Mouse (Mus musculus) heart, embryonic 11.5 days (tissue): ENCODE measurements around the gene Ubtf. TPM values are rescaled to one million over a fixed set of nuclear protein-coding genes. Genes with fewer than 3 reads are reported as not detected.

Source experiments
- ATAC-seq: fragments of 200-750 bp; cut with Nextera tagmentation; replicated peaks from 2 replicates; pipeline ENCODE4 v1.8.0; 2017; ENCODE audit warnings: moderate library complexity; ENCODE audit not compliant: insufficient number of reproducible peaks, low FRiP score, low TSS enrichment
- H3K27ac ChIP-seq: fragments of 300-500 bp; sonication (generic); 2 replicates; pipeline ENCODE4 v1.5.1; 2014; ENCODE audit warnings: mild to moderate bottlenecking, low read depth, low read length
- H3K27me3 ChIP-seq: fragments of 300-500 bp; sonication (generic); 2 replicates; pipeline ENCODE4 v1.6.1; 2014; ENCODE audit warnings: mild to moderate bottlenecking, low read length, mixed read lengths; ENCODE audit not compliant: control insufficient read depth, insufficient read depth
- H3K36me3 ChIP-seq: fragments of 300-500 bp; sonication (generic); 2 replicates; pipeline ENCODE4 v1.6.1; 2014; ENCODE audit warnings: mild to moderate bottlenecking, low read length, moderate library complexity, mixed read lengths; ENCODE audit not compliant: control insufficient read depth, insufficient read depth
- H3K4me1 ChIP-seq: fragments of 300-500 bp; sonication (generic); 2 replicates; pipeline ENCODE4 v1.6.1; 2014; ENCODE audit warnings: low read length; ENCODE audit not compliant: control insufficient read depth, insufficient read depth
- H3K4me2 ChIP-seq: fragments of 300-500 bp; sonication (generic); 2 replicates; pipeline ENCODE4 v1.6.1; 2014; ENCODE audit warnings: mild to moderate bottlenecking, moderate library complexity
- H3K4me3 ChIP-seq: fragments of 300-500 bp; sonication (generic); 2 replicates; pipeline ENCODE4 v1.5.1; 2014; ENCODE audit warnings: low read depth, low read length
- H3K9ac ChIP-seq: fragments of 300-500 bp; sonication (generic); 2 replicates; pipeline ENCODE4 v1.6.1; 2014; ENCODE audit warnings: mild to moderate bottlenecking, low read depth, low read length, moderate library complexity
- H3K9me3 ChIP-seq: fragments of 300-500 bp; sonication (generic); replicated peaks from 2 replicates; pipeline ENCODE4 v1.6.1; 2016; ENCODE audit warnings: low read length; ENCODE audit not compliant: control insufficient read depth
- WGBS: fragments of 180-500 bp; shearing (Covaris S2); extraction: QIAGEN DNeasy Blood & Tissue Kit; methylation state at CpG from one replicate; pipeline ENCODE4 v1.1.7; 2014; ENCODE audit not compliant: insufficient replicate concordance; 5-methylcytosine and 5-hydroxymethylcytosine counted together
- polyA plus RNA-seq: library from polyadenylated mRNA; unstranded; fragments of >200 nt; fragmentation: Nextera tagmentation; extraction: Ambion mirVana; gene quantifications from 2 replicates; pipeline ENCODE4 v1.2.1, GENCODE M21; 2014

Ubtf gene
- polyA plus RNA-seq, 1 experiment from 2014 or later, result 56.4 TPM

DNA sequence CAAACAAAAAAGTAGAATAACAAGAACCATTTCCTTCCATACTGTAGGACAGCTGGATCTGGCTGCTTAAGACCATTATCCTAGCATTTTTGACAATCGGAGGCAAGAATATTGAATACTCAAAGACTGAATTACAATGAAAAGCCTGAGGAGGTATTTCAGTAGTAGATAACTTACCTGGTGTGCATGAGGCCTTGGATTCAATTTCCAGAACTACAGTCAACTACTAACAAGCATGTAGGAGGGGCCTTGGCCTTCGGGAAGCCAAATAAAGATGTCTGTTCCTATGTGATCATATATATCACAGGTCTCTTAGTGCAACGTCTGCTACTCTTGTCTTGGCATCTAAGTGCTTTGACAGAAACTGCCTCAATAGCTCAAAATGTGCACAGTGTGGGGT lies 10.5 kb upstream of the Ubtf start:
- Histone ChIP-seq H3K27me3 (no peaks in the 10 kb centered on the region), H3K36me3 (no peaks in the 10 kb centered on the region), H3K27ac (no peak overlapping the region), H3K9ac (no peak overlapping the region), H3K4me3 (no peak overlapping the region), H3K4me2 (no peak overlapping the region), H3K4me1 (no peaks in the 10 kb centered on the region), H3K9me3 (no peaks in the 10 kb centered on the region)
- ATAC-seq, result no peak
- WGBS, result 79% methylated on average over 3 of the region's 3 CpGs

DNA sequence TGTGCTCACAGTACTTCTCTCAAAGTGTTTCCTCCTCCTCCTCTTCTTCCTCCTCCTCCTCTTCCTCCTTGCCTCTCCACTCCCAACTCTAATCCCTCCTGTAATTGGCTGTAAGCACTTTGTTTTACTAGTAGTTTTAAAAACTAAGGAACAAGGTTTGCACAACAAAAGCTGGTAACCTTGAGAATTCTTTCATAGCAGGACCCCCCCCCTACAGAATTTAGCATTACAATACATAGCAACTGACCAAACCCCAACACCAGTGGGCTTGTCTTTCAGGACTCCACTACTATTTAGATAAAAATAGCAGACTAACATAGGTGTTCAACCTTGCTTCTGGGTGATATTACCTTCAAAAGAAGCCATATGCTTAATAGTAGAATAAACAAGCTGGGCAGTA lies 10.0 kb upstream of the Ubtf start:
- Histone ChIP-seq H3K4me2 (no peak overlapping the region), H3K27me3 (no peaks in the 10 kb centered on the region), H3K27ac (no peak overlapping the region), H3K9ac (no peak overlapping the region), H3K9me3 (no peaks in the 10 kb centered on the region), H3K36me3 (no peaks in the 10 kb centered on the region), H3K4me1 (no peaks in the 10 kb centered on the region), H3K4me3 (no peak overlapping the region)
- ATAC-seq, result no peak

DNA sequence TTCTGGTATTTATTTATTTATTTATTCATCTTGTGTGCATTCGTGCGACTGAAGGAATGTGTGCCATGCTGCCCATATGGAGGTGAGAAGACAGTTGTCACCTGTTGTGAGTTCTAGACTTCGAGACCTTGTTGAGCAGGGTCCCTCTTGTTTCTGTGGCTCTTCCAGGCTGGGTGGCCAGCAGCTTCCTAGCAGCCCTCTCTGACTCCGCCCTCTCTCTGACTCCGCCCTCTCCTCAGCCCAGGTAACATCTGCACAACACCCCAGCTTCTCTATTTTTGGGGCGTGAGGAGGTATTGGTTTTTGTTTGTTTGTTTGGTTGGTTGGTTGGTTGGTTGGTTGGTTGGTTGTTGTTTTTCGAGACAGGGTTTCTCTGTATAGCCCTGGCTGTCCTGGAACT lies 8.3 kb upstream of the Ubtf start:
- H3K36me3 ChIP-seq, result no peaks in the 10 kb centered on the region
- no peaks in the 10 kb centered on the region for H3K9me3 ChIP-seq
- WGBS, result 69% methylated on average over 7 of the region's 7 CpGs
- no peak overlapping the region for H3K4me3 ChIP-seq
- no peak overlapping the region for H3K4me2 ChIP-seq
- no peaks in the 10 kb centered on the region for H3K4me1 ChIP-seq
- ATAC-seq, result no peak
- no peaks in the 10 kb centered on the region; the same call in 1 of the 2 replicates for H3K27me3 ChIP-seq
- H3K27ac ChIP-seq, result no peak overlapping the region
- no peak overlapping the region for H3K9ac ChIP-seq

DNA sequence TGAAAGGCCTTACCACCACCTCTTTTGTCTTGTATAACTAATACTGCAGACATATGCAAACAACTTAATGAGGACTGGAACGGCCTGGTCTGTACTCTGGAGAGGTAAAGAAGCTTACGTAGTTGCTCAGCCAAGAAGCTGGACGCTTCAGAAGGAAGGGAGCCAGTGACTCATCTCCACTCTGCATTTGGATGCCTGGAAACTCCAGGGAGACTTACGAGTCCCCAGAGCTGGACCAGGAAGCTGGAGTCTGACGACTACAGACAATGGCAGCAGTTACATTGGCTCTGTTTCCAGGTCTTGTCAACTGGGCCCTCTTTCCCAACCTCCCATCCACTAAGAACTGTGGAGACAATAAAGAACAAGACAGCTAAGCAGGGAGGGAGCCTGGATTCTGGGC lies 7.7 kb upstream of the Ubtf start:
- WGBS, result 59% methylated on average over 5 of the region's 5 CpGs
- no peaks in the 10 kb centered on the region for H3K9me3 ChIP-seq
- H3K4me3 ChIP-seq, result no peak overlapping the region
- H3K4me1 ChIP-seq, result no peaks in the 10 kb centered on the region
- H3K27me3 ChIP-seq, result no peaks in the 10 kb centered on the region; the same call in 1 of the 2 replicates
- H3K4me2 ChIP-seq, result no peak overlapping the region
- no peaks in the 10 kb centered on the region for H3K36me3 ChIP-seq
- no peak for ATAC-seq
- no peak overlapping the region for H3K9ac ChIP-seq
- H3K27ac ChIP-seq, result no peak overlapping the region

DNA sequence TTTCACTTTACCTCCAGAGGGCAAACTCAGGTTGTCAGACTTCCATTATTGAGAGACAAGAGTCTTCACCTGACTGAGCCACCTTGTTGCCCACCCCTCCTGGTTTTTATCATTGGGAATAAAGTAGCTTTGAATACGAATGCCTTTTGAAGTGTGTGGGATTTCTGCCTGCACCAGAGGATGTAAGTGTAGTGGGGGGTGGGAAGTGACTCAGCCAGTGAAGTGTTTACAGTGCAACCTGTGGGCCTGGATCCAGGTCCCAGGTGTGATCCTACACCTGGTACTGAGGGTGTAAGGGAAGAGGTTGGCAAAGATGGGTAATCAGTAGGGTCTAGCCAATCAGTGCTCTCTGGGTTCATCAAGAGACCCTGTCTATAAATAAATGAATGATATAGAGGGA lies 4.0 kb upstream of the Ubtf start:
- WGBS, result 66% methylated on average over 1 of the region's 1 CpGs

DNA sequence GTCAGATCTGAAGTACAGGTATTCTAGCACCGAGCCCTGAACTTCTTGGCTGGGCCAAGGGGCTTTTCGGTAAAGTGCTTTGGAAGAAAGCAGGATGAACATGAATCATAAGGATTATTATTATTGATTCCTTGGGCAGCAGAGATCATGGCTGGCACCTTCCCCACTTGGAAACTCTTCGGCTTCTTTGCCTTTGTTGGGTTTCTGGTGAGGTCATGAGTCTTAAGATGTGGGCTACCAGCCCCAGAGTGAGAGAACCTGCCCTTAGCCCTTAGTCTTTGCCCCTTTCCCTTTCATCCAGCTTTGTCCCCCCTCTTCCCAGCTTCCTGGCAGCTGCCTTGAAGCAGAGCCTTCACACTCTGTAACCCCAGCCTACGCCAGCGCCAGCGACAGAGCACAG lies 2.4 kb upstream of the Ubtf start:
- Histone ChIP-seq H3K36me3 (no peaks in the 10 kb centered on the region), H3K4me2 (no peak overlapping the region), H3K9me3 (no peaks in the 10 kb centered on the region), H3K27ac (no peak overlapping the region), H3K4me3 (no peak overlapping the region), H3K27me3 (no peaks in the 10 kb centered on the region; the same call in 1 of the 2 replicates), H3K4me1 (peaks cover 5% of the 10 kb centered on the region), H3K9ac (no peak overlapping the region)
- WGBS, result 64% methylated on average over 6 of the region's 6 CpGs
- no peak for ATAC-seq

More for the DNA sequence above, 4.0 kb upstream of the Ubtf start:
- Histone ChIP-seq H3K36me3 (no peaks in the 10 kb centered on the region), H3K27ac (no peak overlapping the region), H3K4me1 (peaks cover 5% of the 10 kb centered on the region), H3K9me3 (no peaks in the 10 kb centered on the region), H3K9ac (no peak overlapping the region), H3K27me3 (no peaks in the 10 kb centered on the region; the same call in 1 of the 2 replicates), H3K4me3 (no peak overlapping the region), H3K4me2 (no peak overlapping the region)
- no peak for ATAC-seq

DNA sequence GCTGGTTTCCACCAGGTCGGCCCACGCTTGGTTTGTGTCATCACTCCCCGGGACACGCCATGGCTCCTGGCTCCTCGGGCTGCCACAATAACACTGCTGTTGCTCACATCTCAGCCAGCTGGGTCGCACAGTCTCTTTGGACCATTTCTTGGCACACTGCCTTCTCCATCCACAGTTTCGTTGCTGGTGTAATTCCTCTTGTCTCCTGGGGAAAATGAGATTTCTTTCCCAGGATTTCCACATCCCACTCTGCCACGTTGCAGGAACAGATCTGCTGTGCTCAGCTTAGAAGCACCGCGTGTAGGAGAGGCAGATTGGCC lies 1.1 kb upstream of the Ubtf start:
- H3K4me3 ChIP-seq, result peak overlapping the region; percentile 100
- H3K4me1 ChIP-seq, result peaks cover 12% of the 10 kb centered on the region
- WGBS, result 15% methylated on average over 10 of the region's 10 CpGs
- H3K4me2 ChIP-seq, result peak overlapping the region; percentile 75
- H3K27ac ChIP-seq, result peak overlapping the region; percentile 99
- H3K36me3 ChIP-seq, result no peaks in the 10 kb centered on the region; the same call in 1 of the 2 replicates
- H3K9ac ChIP-seq, result peak overlapping the region; percentile 100
- no peaks in the 10 kb centered on the region for H3K9me3 ChIP-seq
- H3K27me3 ChIP-seq, result no peaks in the 10 kb centered on the region; the same call in 1 of the 2 replicates
- no peak for ATAC-seq

DNA sequence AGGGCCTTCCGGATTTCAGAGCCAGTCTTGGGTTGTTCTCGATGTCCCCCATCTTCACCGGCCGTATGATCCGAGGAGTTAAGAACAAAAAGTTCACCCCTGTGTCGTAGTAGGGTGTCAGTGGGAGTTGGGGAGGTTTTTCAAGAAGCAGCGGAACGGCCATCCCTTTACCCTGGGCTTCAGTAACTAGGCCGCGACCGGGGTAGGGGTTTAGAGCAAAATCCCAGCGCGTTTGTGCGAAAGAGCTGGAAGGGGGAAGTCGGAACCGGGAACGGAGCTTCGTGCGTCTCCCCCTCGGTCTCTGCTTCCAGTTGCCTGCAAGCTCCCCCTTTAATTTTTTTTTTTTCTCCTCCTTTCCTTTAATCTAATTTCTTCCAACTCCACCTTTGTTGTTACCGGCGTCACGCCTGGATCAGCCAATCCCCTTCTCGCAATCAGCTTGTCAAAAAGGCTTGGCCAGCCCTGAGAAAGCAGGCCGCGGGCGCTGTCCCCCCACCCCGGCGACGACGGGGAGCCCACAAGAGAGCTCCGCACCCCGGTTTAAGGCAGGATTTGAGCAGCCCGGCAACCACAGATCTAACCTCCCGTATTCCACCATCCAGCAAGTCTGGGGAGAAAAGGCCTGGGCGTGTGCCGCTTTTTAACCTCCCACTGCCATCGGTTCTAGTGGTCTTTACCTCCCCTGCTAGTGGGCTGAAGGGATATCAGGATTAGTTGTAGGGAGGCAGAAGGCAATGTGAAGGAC lies 571 bp upstream of the Ubtf start:
- Histone ChIP-seq H3K4me1 (peaks cover 17% of the 10 kb centered on the region), H3K9ac (peak overlapping the region; percentile 100), H3K27me3 (no peaks in the 10 kb centered on the region; the same call in 1 of the 2 replicates), H3K4me3 (peak overlapping the region; percentile 100), H3K4me2 (peak overlapping the region; percentile 75), H3K9me3 (no peaks in the 10 kb centered on the region), H3K27ac (peak overlapping the region; percentile 99), H3K36me3 (peaks cover 2% of the 10 kb centered on the region; the same call in 1 of the 2 replicates)
- 1% methylated on average over 38 of the region's 38 CpGs for WGBS
- ATAC-seq, result no peak
